Mouse (Mus musculus) brain, embryonic 14.5 days (tissue): ENCODE data around the gene Fubp3.

Source experiments
- CTCF ChIP-seq: fragments of 200-500 bp; IDR thresholded peaks from 2 replicates; pipeline ENCODE4 v1.5.1; 2012; ENCODE audit warnings: inconsistent platforms, mild to moderate bottlenecking, moderate library complexity, borderline replicate concordance; ENCODE audit not compliant: insufficient read depth, insufficient read length; ENCODE audit errors: extremely low read depth
- POLR2A ChIP-seq: fragments of 200-500 bp; IDR thresholded peaks from 2 replicates; pipeline ENCODE4 v1.6.1; 2012; ENCODE audit warnings: mild to moderate bottlenecking, inconsistent platforms, borderline replicate concordance; ENCODE audit not compliant: poor library complexity, insufficient read depth, insufficient read length, severe bottlenecking; ENCODE audit errors: extremely low read depth

- TF ChIP-seq CTCF (no peak), POLR2A (no peak)
Measured at GRCm38 (mm10) chr2:31551971-31552370, 20.5 kb upstream of the Fubp3 start.
